Mouse (Mus musculus) lung, embryonic 16.5 days (tissue): ENCODE data around the gene Igf2r. TPM values are rescaled to one million over a fixed set of nuclear protein-coding genes. Genes with fewer than 3 reads are reported as not detected.

Experiments used
- ATAC-seq: fragments of 200-750 bp; cut with Nextera tagmentation; 2 replicates; pipeline ENCODE4 v1.8.0; 2017; ENCODE audit warnings: low read depth, mild to moderate bottlenecking, moderate library complexity
- H3K27ac ChIP-seq: fragments of 300-500 bp; sonication (generic); 2 replicates; pipeline ENCODE4 v1.5.1; 2014; ENCODE audit warnings: mild to moderate bottlenecking, control low read depth, low read length
- H3K27me3 ChIP-seq: fragments of 300-500 bp; sonication (generic); 2 replicates; pipeline ENCODE4 v1.6.1; 2014; ENCODE audit warnings: low read depth, low read length, mixed read lengths; ENCODE audit not compliant: control insufficient read depth, insufficient read depth
- H3K36me3 ChIP-seq: fragments of 300-500 bp; sonication (generic); 2 replicates; pipeline ENCODE4 v1.6.1; 2014; ENCODE audit warnings: low read length; ENCODE audit not compliant: control insufficient read depth, insufficient read depth
- H3K4me1 ChIP-seq: fragments of 300-500 bp; sonication (generic); replicated peaks from 2 replicates; pipeline ENCODE4 v1.6.1; 2014; ENCODE audit warnings: low read length, mixed read lengths; ENCODE audit not compliant: control insufficient read depth, insufficient read depth
- H3K4me2 ChIP-seq: fragments of 300-500 bp; sonication (generic); 2 replicates; pipeline ENCODE4 v1.6.1; 2014; ENCODE audit warnings: low read depth, low read length, control low read depth
- H3K4me3 ChIP-seq: fragments of 300-500 bp; sonication (generic); 2 replicates; pipeline ENCODE4 v1.5.1; 2014; ENCODE audit warnings: mild to moderate bottlenecking, low read length, control low read depth
- H3K9ac ChIP-seq: fragments of 300-500 bp; sonication (generic); 2 replicates; pipeline ENCODE4 v1.6.1; 2014; ENCODE audit warnings: low read length, control low read depth
- H3K9me3 ChIP-seq: fragments of 300-500 bp; sonication (generic); 2 replicates; pipeline ENCODE4 v1.6.1; 2016; ENCODE audit warnings: low read length; ENCODE audit not compliant: control insufficient read depth
- WGBS: fragments of 180-500 bp; shearing (Covaris S2); extraction: QIAGEN DNeasy Blood & Tissue Kit; methylation state at CpG from one replicate; pipeline ENCODE4 v1.1.7; 2014; 5-methylcytosine and 5-hydroxymethylcytosine counted together
- polyA plus RNA-seq: library from polyadenylated mRNA; unstranded; fragments of >200 nt; fragmentation: Nextera tagmentation; extraction: Ambion mirVana; gene quantifications from 2 replicates; pipeline ENCODE4 v1.2.1, GENCODE M21; 2015

The Igf2r gene
- polyA plus RNA-seq, 1 experiment from 2014 or later, result 64.4 TPM

DNA sequence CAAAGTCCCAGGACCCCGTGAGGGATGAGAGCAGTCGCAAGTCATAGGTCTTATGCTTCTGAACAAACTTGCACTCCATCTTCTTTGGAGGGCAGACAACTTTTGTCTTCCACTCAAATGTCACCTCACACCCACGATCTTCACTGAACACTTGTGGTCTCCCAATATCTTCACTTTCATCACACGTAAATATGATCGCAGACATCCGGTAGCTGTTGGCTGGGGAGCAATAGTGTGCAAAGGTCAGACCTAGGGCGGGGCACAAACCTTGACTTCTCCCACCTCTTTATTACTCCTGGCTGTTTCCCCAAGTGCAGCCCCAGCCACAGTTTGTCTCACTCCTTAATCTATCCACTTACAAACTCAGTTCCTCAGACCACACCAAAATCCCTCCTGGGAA is 77.6 kb downstream of the Igf2r start:
- ATAC-seq, result no peak
- Histone ChIP-seq H3K9ac (no peak overlapping the region), H3K27me3 (no peaks in the 10 kb centered on the region), H3K9me3 (no peaks in the 10 kb centered on the region), H3K4me2 (no peak overlapping the region), H3K4me3 (no peak overlapping the region), H3K27ac (no peak overlapping the region), H3K36me3 (peaks cover 57% of the 10 kb centered on the region), H3K4me1 (peaks cover 10% of the 10 kb centered on the region; the same call in 1 of the 2 replicates)
- WGBS, result 73% methylated on average over 7 of the region's 7 CpGs

- WGBS, result 52% methylated on average over 3 of the region's 3 CpGs
- Histone ChIP-seq H3K9ac (no peak overlapping the region), H3K36me3 (peaks cover 53% of the 10 kb centered on the region)
Measured at GRCm38 (mm10) chr17:12689537-12689936, 79.9 kb downstream of the Igf2r start.

GRCm38 (mm10) chr17:12688427-12689110 is 80.9 kb downstream of the Igf2r start:
- no peak overlapping the region for H3K4me3 ChIP-seq
- H3K9me3 ChIP-seq, result no peaks in the 10 kb centered on the region
- peak; percentile 77 for ATAC-seq
- no peak overlapping the region for H3K9ac ChIP-seq
- peak overlapping the region; percentile 69 for H3K27ac ChIP-seq
- H3K36me3 ChIP-seq, result peaks cover 49% of the 10 kb centered on the region
- no peak overlapping the region for H3K4me2 ChIP-seq
- peaks cover 10% of the 10 kb centered on the region; the same call in 1 of the 2 replicates for H3K4me1 ChIP-seq
- H3K27me3 ChIP-seq, result no peaks in the 10 kb centered on the region
- WGBS, result 51% methylated on average over 20 of the region's 20 CpGs

More at GRCm38 (mm10) chr17:12689537-12689936, 79.9 kb downstream of the Igf2r start:
- H3K9me3 ChIP-seq, result no peaks in the 10 kb centered on the region
- ATAC-seq, result no peak
- no peak overlapping the region for H3K4me3 ChIP-seq
- H3K27ac ChIP-seq, result no peak overlapping the region
- peaks cover 10% of the 10 kb centered on the region; the same call in 1 of the 2 replicates for H3K4me1 ChIP-seq
- no peaks in the 10 kb centered on the region for H3K27me3 ChIP-seq
- no peak overlapping the region for H3K4me2 ChIP-seq

GRCm38 (mm10) chr17:12684928-12685624 is 84.4 kb downstream of the Igf2r start:
- Histone ChIP-seq H3K27me3 (no peaks in the 10 kb centered on the region), H3K9me3 (no peaks in the 10 kb centered on the region), H3K27ac (no peak overlapping the region), H3K4me2 (no peak overlapping the region), H3K4me3 (no peak overlapping the region), H3K4me1 (peaks cover 10% of the 10 kb centered on the region; the same call in 1 of the 2 replicates), H3K9ac (no peak overlapping the region), H3K36me3 (peaks cover 35% of the 10 kb centered on the region)
- 76% methylated on average over 7 of the region's 7 CpGs for WGBS
- ATAC-seq, result no peak

GRCm38 (mm10) chr17:12684412-12684811 is 85.1 kb downstream of the Igf2r start:
- ATAC-seq, result no peak
- Histone ChIP-seq H3K4me2 (no peak overlapping the region), H3K27ac (no peak overlapping the region), H3K9me3 (no peaks in the 10 kb centered on the region), H3K27me3 (no peaks in the 10 kb centered on the region), H3K9ac (no peak overlapping the region), H3K36me3 (peaks cover 34% of the 10 kb centered on the region), H3K4me1 (peaks cover 10% of the 10 kb centered on the region; the same call in 1 of the 2 replicates), H3K4me3 (no peak overlapping the region)
- 60% methylated on average over 4 of the region's 4 CpGs for WGBS

DNA sequence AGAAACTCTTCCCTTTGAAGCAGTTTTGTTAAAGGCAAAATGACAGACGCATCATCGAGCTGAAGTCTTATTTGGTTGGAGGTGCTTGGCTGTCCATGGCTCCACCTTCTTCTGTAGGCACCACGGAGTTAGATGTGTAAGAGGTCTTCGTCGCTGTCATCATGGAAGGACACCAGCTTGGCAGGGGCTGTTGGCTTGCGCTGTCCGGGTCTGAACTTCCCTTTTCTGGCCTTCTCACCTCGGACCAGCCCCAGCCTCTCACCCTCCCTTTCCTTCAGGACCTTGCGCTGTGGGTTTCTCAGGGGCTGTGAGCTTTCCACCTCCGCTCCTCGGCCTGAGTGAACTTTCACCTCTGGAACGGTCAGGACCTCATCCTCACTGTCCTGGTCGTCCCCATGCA is 85.9 kb downstream of the Igf2r start:
- Histone ChIP-seq H3K9me3 (no peaks in the 10 kb centered on the region), H3K36me3 (peaks cover 29% of the 10 kb centered on the region), H3K27ac (no peak overlapping the region), H3K27me3 (no peaks in the 10 kb centered on the region), H3K4me2 (no peak overlapping the region), H3K4me3 (no peak overlapping the region), H3K4me1 (peaks cover 4% of the 10 kb centered on the region; the same call in 1 of the 2 replicates), H3K9ac (no peak overlapping the region)
- 83% methylated on average over 13 of the region's 13 CpGs for WGBS
- ATAC-seq, result no peak

DNA sequence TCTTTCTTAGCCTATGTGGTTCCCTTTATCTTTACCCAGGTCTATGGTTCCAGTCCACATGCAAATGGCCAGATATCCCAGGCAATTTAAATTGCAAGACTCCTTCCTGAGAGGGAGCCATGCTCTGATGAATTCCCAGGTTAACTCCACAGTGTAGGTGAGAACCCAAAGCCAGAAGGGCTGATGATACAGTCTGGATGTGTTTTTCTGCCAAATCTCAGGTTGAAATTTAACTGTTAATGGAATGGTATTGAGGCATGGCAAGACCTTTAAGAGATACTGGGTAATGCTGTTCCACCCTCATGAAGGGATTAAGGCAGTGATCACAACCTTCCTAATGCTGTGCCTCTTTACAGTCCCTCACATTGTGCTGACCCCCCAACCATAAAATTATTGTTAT is 91.2 kb downstream of the Igf2r start:
- H3K36me3 ChIP-seq, result peaks cover 11% of the 10 kb centered on the region
- H3K9me3 ChIP-seq, result no peaks in the 10 kb centered on the region
- H3K4me2 ChIP-seq, result no peak overlapping the region
- H3K4me1 ChIP-seq, result no peaks in the 10 kb centered on the region
- H3K4me3 ChIP-seq, result no peak overlapping the region
- no peaks in the 10 kb centered on the region for H3K27me3 ChIP-seq
- ATAC-seq, result no peak
- no peak overlapping the region for H3K9ac ChIP-seq
- H3K27ac ChIP-seq, result no peak overlapping the region

- Histone ChIP-seq H3K27me3 (no peaks in the 10 kb centered on the region), H3K4me2 (no peak overlapping the region), H3K4me1 (no peaks in the 10 kb centered on the region), H3K4me3 (no peak overlapping the region), H3K27ac (no peak overlapping the region), H3K9ac (no peak overlapping the region), H3K36me3 (peaks cover 6% of the 10 kb centered on the region; the same call in 1 of the 2 replicates), H3K9me3 (no peaks in the 10 kb centered on the region)
- ATAC-seq, result no peak
Measured at GRCm38 (mm10) chr17:12677139-12677538, 92.3 kb downstream of the Igf2r start.

DNA sequence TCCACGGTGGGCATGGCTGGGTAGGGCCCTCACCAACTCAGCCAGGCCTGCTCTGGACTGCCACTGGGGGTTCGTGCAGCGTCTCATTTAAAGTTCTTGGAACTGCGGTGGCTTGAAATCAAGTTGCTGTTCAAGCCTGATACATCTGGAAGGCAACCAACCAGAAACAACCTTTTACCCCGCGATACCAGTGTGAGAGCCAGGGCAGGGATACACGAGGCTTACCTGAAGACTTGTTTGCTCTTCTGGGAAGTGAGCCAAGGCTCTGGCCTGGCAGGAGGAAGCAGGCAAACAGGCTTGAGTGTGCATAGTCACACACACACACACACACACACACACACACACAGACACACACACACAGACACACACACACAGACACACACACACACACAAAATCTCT is 93.8 kb downstream of the Igf2r start, which contains the start of gene Slc22a1:
Gene Slc22a1 (minus strand): TSS at position 184 of the 400 bp plus-strand sequence.
- peak; percentile 81 for ATAC-seq
- Histone ChIP-seq H3K4me2 (no peak within 1 kb of the TSS), H3K4me3 (no peak within 1 kb of the TSS), H3K27ac (peak within 1 kb of the TSS; percentile 43; the same call in 1 of the 2 replicates), H3K9me3 (no peaks in the 10 kb centered on the region), H3K4me1 (no peaks in the 10 kb centered on the region), H3K9ac (no peak within 1 kb of the TSS), H3K36me3 (peaks cover 3% of the 10 kb centered on the region; the same call in 1 of the 2 replicates), H3K27me3 (no peaks in the 10 kb centered on the region)
- WGBS, result 50% methylated on average over 7 of the region's 7 CpGs
